Mouse (Mus musculus) limb, embryonic 10.5 days (tissue): Measurements from ENCODE around the gene Csgalnact2. TPM values are rescaled to one million over a fixed set of nuclear protein-coding genes. Genes with fewer than 3 reads are reported as not detected.

ENCODE experiments used
- DNase-seq: peaks from one replicate; pipeline ENCODE4 v3.0.0-alpha.2; 2017; ENCODE audit warnings: low spot score
- H3K27ac ChIP-seq: fragments of 300-500 bp; sonication (generic); 2 replicates; pipeline ENCODE4 v1.5.1; 2016; ENCODE audit warnings: mild to moderate bottlenecking
- H3K27me3 ChIP-seq: fragments of 300-500 bp; sonication (generic); 2 replicates; pipeline ENCODE4 v1.6.1; 2016; ENCODE audit warnings: low read depth, mild to moderate bottlenecking; ENCODE audit not compliant: poor library complexity, severe bottlenecking
- H3K36me3 ChIP-seq: fragments of 300-500 bp; sonication (generic); 2 replicates; pipeline ENCODE4 v1.6.1; 2016; ENCODE audit warnings: mild to moderate bottlenecking, moderate library complexity
- H3K4me1 ChIP-seq: fragments of 300-500 bp; sonication (generic); 2 replicates; pipeline ENCODE4 v1.6.1; 2016
- H3K4me3 ChIP-seq: fragments of 300-500 bp; sonication (generic); 2 replicates; pipeline ENCODE4 v1.5.1; 2016; ENCODE audit warnings: mild to moderate bottlenecking, moderate library complexity
- H3K9me3 ChIP-seq: fragments of 300-500 bp; sonication (generic); replicated peaks from 2 replicates; pipeline ENCODE4 v1.6.1; 2016; ENCODE audit warnings: mild to moderate bottlenecking
- WGBS: fragments of 180-500 bp; shearing (Covaris S2); methylation state at CpG from one replicate; pipeline ENCODE4 v1.1.7; 2016; 5-methylcytosine and 5-hydroxymethylcytosine counted together
- polyA plus RNA-seq: library from polyadenylated mRNA; unstranded; fragments of >200 nt; fragmentation: Nextera tagmentation; extraction: Ambion mirVana; gene quantifications from 2 replicates; pipeline ENCODE4 v1.2.1, GENCODE M21; 2016

Gene Csgalnact2
- polyA plus RNA-seq, 1 experiment from 2014 or later: 7.6 TPM

- DNase-seq: no peak
- 61% methylated on average over 10 of the region's 10 CpGs for WGBS
These were observed 59.0 kb downstream of the Csgalnact2 start for GRCm38 (mm10) chr6:118079762-118080465.

GRCm38 (mm10) chr6:118079292-118079691, 59.6 kb downstream of the Csgalnact2 start:
- no peak overlapping the region for H3K4me3 ChIP-seq
- no peaks in the 10 kb centered on the region for H3K9me3 ChIP-seq
- H3K36me3 ChIP-seq: no peaks in the 10 kb centered on the region
- peaks cover 5% of the 10 kb centered on the region; the same call in 1 of the 2 replicates for H3K4me1 ChIP-seq
- H3K27me3 ChIP-seq: peaks cover 17% of the 10 kb centered on the region; the same call in 1 of the 2 replicates
- no peak for DNase-seq
- 66% methylated on average over 3 of the region's 3 CpGs for WGBS
- no peak overlapping the region for H3K27ac ChIP-seq

More at GRCm38 (mm10) chr6:118079762-118080465, 59.0 kb downstream of the Csgalnact2 start:
- H3K4me3 ChIP-seq: no peak overlapping the region
- H3K4me1 ChIP-seq: peaks cover 5% of the 10 kb centered on the region; the same call in 1 of the 2 replicates
- peaks cover 17% of the 10 kb centered on the region; the same call in 1 of the 2 replicates for H3K27me3 ChIP-seq
- H3K9me3 ChIP-seq: no peaks in the 10 kb centered on the region
- no peaks in the 10 kb centered on the region for H3K36me3 ChIP-seq
- H3K27ac ChIP-seq: no peak overlapping the region

DNA sequence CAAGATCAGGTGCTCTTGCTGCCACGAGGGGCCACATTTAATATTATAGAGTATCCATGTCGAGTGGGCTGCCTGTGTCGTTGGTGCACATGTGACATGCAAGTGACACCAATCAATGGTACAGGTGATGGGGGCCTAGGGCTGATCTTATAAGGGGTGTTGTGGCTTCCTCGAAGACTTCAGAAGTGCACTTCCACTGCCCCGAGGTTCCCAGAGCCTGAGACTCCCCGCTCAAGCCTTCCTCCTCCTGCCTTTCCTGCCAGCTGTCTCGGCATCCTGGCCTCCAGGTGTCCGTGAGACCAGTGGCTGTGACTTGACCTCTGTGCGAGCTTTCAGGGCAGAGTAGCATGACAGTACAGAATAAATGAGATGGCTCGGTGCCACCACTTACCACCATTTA, 60.2 kb downstream of the Csgalnact2 start:
- H3K4me1 ChIP-seq: peaks cover 9% of the 10 kb centered on the region; the same call in 1 of the 2 replicates
- DNase-seq: no peak
- no peaks in the 10 kb centered on the region for H3K9me3 ChIP-seq
- no peaks in the 10 kb centered on the region for H3K36me3 ChIP-seq
- no peak overlapping the region for H3K4me3 ChIP-seq
- no peak overlapping the region for H3K27ac ChIP-seq
- 69% methylated on average over 10 of the region's 10 CpGs for WGBS
- peaks cover 17% of the 10 kb centered on the region; the same call in 1 of the 2 replicates for H3K27me3 ChIP-seq

GRCm38 (mm10) chr6:118077421-118077820, 61.5 kb downstream of the Csgalnact2 start:
- Histone ChIP-seq H3K9me3 (no peaks in the 10 kb centered on the region), H3K4me1 (peaks cover 9% of the 10 kb centered on the region; the same call in 1 of the 2 replicates), H3K4me3 (no peak overlapping the region), H3K27ac (no peak overlapping the region), H3K27me3 (peaks cover 17% of the 10 kb centered on the region; the same call in 1 of the 2 replicates), H3K36me3 (no peaks in the 10 kb centered on the region)
- 84% methylated on average over 7 of the region's 7 CpGs for WGBS
- DNase-seq: no peak

DNA sequence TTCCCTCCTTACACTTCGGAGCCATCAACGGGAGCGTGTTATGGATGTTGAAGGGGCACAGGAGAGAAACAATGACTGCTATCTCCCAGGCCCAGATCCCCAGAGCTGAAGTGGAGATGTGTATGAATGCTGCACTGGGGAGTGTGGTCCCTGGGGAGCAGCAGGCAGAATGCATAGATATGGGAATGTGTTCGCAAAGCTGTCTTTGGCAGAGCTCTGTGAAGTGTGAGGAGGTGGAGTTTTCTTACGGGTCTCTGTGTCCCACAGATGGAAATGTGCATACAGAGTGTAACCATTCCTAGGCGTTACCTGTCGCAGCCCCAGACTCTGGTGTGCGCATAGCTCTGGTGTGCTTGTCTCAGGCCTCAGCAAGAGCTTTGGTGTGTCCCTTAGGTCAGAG, 62.2 kb downstream of the Csgalnact2 start:
- Histone ChIP-seq H3K4me1 (peaks cover 9% of the 10 kb centered on the region; the same call in 1 of the 2 replicates), H3K9me3 (no peaks in the 10 kb centered on the region), H3K27ac (no peak overlapping the region), H3K27me3 (peaks cover 17% of the 10 kb centered on the region; the same call in 1 of the 2 replicates), H3K4me3 (no peak overlapping the region), H3K36me3 (no peaks in the 10 kb centered on the region)
- 86% methylated on average over 8 of the region's 8 CpGs for WGBS
- no peak for DNase-seq

DNA sequence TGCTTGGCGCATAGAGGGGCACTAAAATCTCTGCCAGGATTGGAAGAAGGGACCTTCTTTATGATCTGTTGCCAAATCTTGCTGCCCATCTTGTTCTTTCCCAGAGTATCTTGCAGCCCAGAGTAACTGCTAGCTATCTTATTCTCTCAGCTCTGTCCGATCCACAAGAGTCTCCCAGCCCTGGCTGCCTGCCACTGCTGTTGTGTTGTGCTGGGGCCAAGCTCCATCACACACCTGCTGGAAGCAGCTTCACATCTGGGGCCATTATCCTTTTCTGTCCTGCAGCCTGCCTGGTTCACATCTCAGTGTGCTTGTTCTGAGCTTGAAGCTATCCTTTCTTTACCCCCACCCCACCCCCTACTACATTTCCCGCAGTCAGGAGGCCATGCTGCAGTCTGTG, 62.7 kb downstream of the Csgalnact2 start:
- peaks cover 17% of the 10 kb centered on the region; the same call in 1 of the 2 replicates for H3K27me3 ChIP-seq
- no peak overlapping the region for H3K27ac ChIP-seq
- H3K36me3 ChIP-seq: no peaks in the 10 kb centered on the region
- DNase-seq: no peak
- 85% methylated on average over 3 of the region's 3 CpGs for WGBS
- H3K9me3 ChIP-seq: no peaks in the 10 kb centered on the region
- H3K4me1 ChIP-seq: peaks cover 9% of the 10 kb centered on the region; the same call in 1 of the 2 replicates
- H3K4me3 ChIP-seq: no peak overlapping the region

DNA sequence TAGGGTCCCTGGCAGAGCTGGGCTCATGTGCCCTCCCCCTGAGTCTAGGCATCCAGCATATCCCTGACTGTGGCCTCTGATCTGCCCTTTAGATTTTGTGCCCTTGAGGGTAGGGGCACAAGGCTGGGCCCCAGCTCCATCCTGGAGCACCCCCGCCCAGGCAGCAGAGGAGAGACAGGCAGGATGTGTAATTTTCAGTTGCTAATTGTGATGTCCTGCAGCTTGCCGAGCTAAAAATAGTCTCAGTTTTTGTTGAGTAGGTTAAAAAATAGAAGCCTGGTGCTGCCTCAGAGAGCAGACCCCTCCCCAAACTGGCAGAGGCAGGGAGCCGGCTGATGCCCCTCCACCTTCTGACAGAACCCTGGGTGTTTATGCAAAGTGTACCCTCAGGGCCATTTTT, 64.8 kb downstream of the Csgalnact2 start:
- H3K27me3 ChIP-seq: 0 out of 2 replicates have a peak, but pooled peaks cover 1% of the 10 kb centered on the region
- no peaks in the 10 kb centered on the region for H3K36me3 ChIP-seq
- no peak overlapping the region for H3K4me3 ChIP-seq
- 67% methylated on average over 3 of the region's 3 CpGs for WGBS
- no peak overlapping the region for H3K27ac ChIP-seq
- H3K4me1 ChIP-seq: peaks cover 9% of the 10 kb centered on the region; the same call in 1 of the 2 replicates
- no peak for DNase-seq
- no peaks in the 10 kb centered on the region for H3K9me3 ChIP-seq

DNA sequence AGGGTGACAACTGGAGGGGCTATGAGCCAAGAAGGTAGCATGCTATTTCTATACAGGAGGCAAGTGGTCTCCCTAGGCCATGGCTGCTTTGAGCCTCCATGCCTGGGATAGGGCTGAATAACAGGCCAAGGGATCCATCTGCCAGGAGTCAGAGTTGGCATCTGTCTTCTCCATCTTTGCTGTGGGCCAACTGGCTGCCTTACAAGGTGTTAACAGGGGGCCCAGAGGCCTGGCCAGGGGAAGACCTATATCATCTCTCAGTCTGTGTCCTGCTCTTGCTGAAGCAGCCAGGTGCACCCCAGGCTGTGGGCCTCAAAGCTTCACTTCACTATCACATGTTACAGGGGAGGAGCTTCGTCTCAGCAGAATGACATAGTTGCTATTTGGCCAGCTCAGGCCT, 66.8 kb downstream of the Csgalnact2 start:
- H3K4me1 ChIP-seq: peaks cover 9% of the 10 kb centered on the region; the same call in 1 of the 2 replicates
- no peak overlapping the region for H3K4me3 ChIP-seq
- DNase-seq: no peak
- 75% methylated on average over 1 of the region's 1 CpGs for WGBS
- peaks cover 16% of the 10 kb centered on the region for H3K27me3 ChIP-seq
- H3K9me3 ChIP-seq: no peaks in the 10 kb centered on the region
- H3K36me3 ChIP-seq: no peaks in the 10 kb centered on the region
- H3K27ac ChIP-seq: no peak overlapping the region

DNA sequence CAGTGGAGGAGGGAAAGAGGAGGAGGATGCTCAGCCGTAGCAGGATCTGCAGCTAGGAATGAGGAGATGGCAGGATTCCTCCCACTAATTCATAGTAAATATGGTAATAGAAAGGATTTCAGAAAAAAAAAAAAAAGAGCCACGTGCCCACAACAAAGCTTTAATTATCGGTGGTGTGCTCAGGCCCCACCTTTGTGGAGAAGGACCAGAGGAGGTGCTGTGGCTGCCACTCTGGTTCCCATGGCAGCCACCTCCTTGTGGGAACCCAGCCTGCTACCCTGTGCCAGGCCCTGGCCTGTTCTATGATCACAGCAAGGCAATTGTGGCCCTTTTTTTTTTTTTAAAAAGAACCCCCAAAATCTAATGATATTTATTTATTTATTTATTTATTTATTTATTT, 67.5 kb downstream of the Csgalnact2 start:
- peaks cover 15% of the 10 kb centered on the region for H3K4me1 ChIP-seq
- 74% methylated on average over 3 of the region's 3 CpGs for WGBS
- H3K27ac ChIP-seq: no peak overlapping the region
- no peaks in the 10 kb centered on the region for H3K9me3 ChIP-seq
- no peak overlapping the region for H3K4me3 ChIP-seq
- no peak for DNase-seq
- peaks cover 23% of the 10 kb centered on the region for H3K27me3 ChIP-seq
- no peaks in the 10 kb centered on the region for H3K36me3 ChIP-seq

GRCm38 (mm10) chr6:118071013-118071350, 68.0 kb downstream of the Csgalnact2 start:
- WGBS: 85% methylated on average over 4 of the region's 4 CpGs
- no peak for DNase-seq
- Histone ChIP-seq H3K27me3 (peaks cover 28% of the 10 kb centered on the region), H3K9me3 (no peaks in the 10 kb centered on the region), H3K4me1 (peaks cover 19% of the 10 kb centered on the region), H3K27ac (no peak overlapping the region), H3K4me3 (no peak overlapping the region), H3K36me3 (no peaks in the 10 kb centered on the region)

DNA sequence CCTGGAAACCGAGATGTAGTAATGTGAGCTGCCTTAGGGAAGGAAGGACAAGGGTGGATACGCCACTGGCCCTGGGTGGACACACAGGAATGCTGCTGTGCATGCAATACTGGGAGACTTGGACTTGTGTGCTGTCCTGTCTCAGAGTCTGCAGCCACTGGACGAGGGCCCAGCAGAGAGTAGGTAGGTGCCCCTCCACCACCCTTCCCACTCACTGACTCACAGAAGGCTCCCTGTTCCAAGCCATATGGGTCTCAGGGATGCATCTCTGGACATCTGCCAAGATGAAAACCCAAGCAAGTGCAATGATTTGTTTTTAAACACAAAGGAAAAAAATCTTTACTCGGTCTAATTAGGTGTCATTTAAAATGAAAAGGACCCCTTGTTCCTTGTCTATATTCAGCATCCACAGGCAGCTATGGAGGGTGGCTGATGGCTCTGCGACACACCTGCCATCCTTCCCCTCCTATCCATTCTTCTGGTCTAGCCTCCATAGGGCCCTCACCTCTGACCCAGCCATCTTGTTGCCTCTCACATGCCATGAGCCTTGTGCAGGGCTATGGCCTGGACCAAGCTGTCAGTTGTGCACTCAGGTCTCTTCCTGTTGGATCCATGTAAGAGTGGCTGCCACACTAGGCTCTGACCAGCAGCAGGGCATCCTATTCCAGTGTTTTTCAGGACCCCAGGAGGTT, 68.5 kb downstream of the Csgalnact2 start:
- H3K9me3 ChIP-seq: no peaks in the 10 kb centered on the region
- DNase-seq: no peak
- 90% methylated on average over 5 of the region's 5 CpGs for WGBS

GRCm38 (mm10) chr6:118067720-118068119, 71.2 kb downstream of the Csgalnact2 start:
- DNase-seq: no peak
- Histone ChIP-seq H3K4me1 (peaks cover 20% of the 10 kb centered on the region), H3K27ac (no peak overlapping the region), H3K36me3 (no peaks in the 10 kb centered on the region), H3K4me3 (no peak overlapping the region), H3K27me3 (peaks cover 49% of the 10 kb centered on the region), H3K9me3 (no peaks in the 10 kb centered on the region)
- 74% methylated on average over 7 of the region's 7 CpGs for WGBS

More for the DNA sequence above, 68.5 kb downstream of the Csgalnact2 start:
- Histone ChIP-seq H3K4me1 (peaks cover 19% of the 10 kb centered on the region), H3K4me3 (no peak overlapping the region), H3K36me3 (no peaks in the 10 kb centered on the region), H3K27me3 (peaks cover 33% of the 10 kb centered on the region), H3K27ac (no peak overlapping the region)
